Mouse (Mus musculus) myocyte (in vitro differentiated cells): ENCODE measurements at regions not wholly inside any gene's neighbourhood (a gene's known extent, or its start where the extent isn't known, plus 50 kb on each side); places are given as distances from the start of the nearest gene placed in this dataset.
A peak's percentile ranks its signal among the peaks of the same experiment; 100 is the strongest.

Experiments used
- H3K27me3 ChIP-seq: one replicate; pipeline ENCODE4 v1.6.1; 2011; ENCODE audit not compliant: control insufficient read depth, insufficient read depth, insufficient read length
- H3K36me3 ChIP-seq: one replicate; pipeline ENCODE4 v1.6.1; 2011; ENCODE audit not compliant: control insufficient read depth, insufficient read depth
- H3K4me2 ChIP-seq: one replicate; pipeline ENCODE4 v1.6.1; 2011; ENCODE audit warnings: low read depth, control low read depth
- H3K4me3 ChIP-seq: one replicate; pipeline ENCODE4 v1.5.1; 2011; ENCODE audit warnings: mild to moderate bottlenecking, control low read depth, moderate library complexity
- H3K79me2 ChIP-seq: one replicate; pipeline ENCODE4 v1.6.1; 2011; ENCODE audit not compliant: control insufficient read depth, insufficient read depth
- H3ac ChIP-seq: one replicate; pipeline ENCODE4 v1.6.1; 2011; ENCODE audit not compliant: control insufficient read depth, insufficient read length
- CEBPB ChIP-seq: IDR thresholded peaks from 2 replicates; pipeline ENCODE4 v1.6.1; 2011; ENCODE audit warnings: mild to moderate bottlenecking, moderate library complexity; ENCODE audit not compliant: poor library complexity, insufficient read depth, severe bottlenecking
- E2F4 ChIP-seq: IDR thresholded peaks from one replicate; pipeline ENCODE4 v1.6.1; 2011; ENCODE audit warnings: mild to moderate bottlenecking, control low read depth, moderate library complexity; ENCODE audit not compliant: insufficient read depth
- MAX ChIP-seq: IDR thresholded peaks from one replicate; pipeline ENCODE4 v1.6.1; 2011; ENCODE audit warnings: low read depth, mild to moderate bottlenecking, control low read depth
- MYOD1 ChIP-seq, 3 experiments: IDR thresholded peaks; one replicate each; pipeline ENCODE4 v1.6.1; 2011; ENCODE audit warnings: control low read depth in 2 of 3, low read depth in 2 of 3, mild to moderate bottlenecking in 2 of 3, moderate library complexity in 1 of 3; ENCODE audit not compliant: insufficient read length in 2 of 3, control insufficient read depth in 1 of 3
- MYOG ChIP-seq, 3 experiments: IDR thresholded peaks; one replicate each; pipeline ENCODE4 v1.6.1; 2011; ENCODE audit warnings: control low read depth in 2 of 3, low read depth in 2 of 3, mild to moderate bottlenecking in 2 of 3; ENCODE audit not compliant: insufficient read length in 2 of 3, control insufficient read depth in 1 of 3, insufficient read depth in 1 of 3
- POLR2A ChIP-seq: IDR thresholded peaks from one replicate; pipeline ENCODE4 v1.6.1; 2011; ENCODE audit warnings: low read depth, mild to moderate bottlenecking, control low read depth, moderate library complexity; ENCODE audit not compliant: insufficient read length
- POLR2AphosphoS2 ChIP-seq: IDR thresholded peaks from one replicate; pipeline ENCODE4 v1.6.1; 2011; ENCODE audit warnings: low read depth, control low read depth; ENCODE audit not compliant: insufficient read length
- REST ChIP-seq: IDR thresholded peaks from one replicate; pipeline ENCODE4 v1.6.1; 2011; ENCODE audit warnings: mild to moderate bottlenecking, control low read depth, moderate library complexity; ENCODE audit not compliant: insufficient read depth, insufficient read length
- SRF ChIP-seq: IDR thresholded peaks from one replicate; pipeline ENCODE4 v1.6.1; 2011; ENCODE audit warnings: low read depth; ENCODE audit not compliant: control insufficient read depth, insufficient read length
- TCF12 ChIP-seq: IDR thresholded peaks from one replicate; pipeline ENCODE4 v1.6.1; 2011; ENCODE audit warnings: mild to moderate bottlenecking, control low read depth; ENCODE audit not compliant: poor library complexity, insufficient read depth, severe bottlenecking
- TCF3 ChIP-seq: IDR thresholded peaks from one replicate; pipeline ENCODE4 v1.6.1; 2011; ENCODE audit warnings: low read depth, control low read depth; ENCODE audit not compliant: insufficient read length
- USF1 ChIP-seq: IDR thresholded peaks from one replicate; pipeline ENCODE4 v1.6.1; 2011; ENCODE audit warnings: low read depth, mild to moderate bottlenecking, control low read depth, moderate library complexity

DNA sequence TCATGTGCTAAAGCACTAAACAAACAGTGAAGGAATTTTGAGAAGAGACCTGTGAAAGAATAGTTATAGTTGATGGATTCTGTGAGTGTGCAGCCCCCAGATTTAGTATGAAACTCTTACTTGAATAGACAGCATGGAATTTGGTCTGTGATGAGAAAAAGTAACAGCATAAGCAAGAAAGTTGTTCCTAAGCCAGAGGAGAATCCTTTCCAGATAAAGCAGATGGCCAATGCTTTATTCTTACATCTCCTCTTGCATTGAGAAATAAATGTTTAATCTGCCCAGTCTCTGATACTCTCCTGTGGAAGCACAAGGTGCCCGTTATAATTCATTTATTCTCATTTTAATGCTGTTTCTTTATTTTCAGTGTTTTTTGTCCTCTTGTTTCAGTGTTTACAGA, 263.5 kb downstream of the Tecrl start:
- Histone ChIP-seq H3K4me2 (no peak overlapping the region), H3ac (no peak overlapping the region), H3K79me2 (no peaks in the 10 kb centered on the region), H3K27me3 (no peaks in the 10 kb centered on the region), H3K36me3 (no peaks in the 10 kb centered on the region), H3K4me3 (no peak overlapping the region)
- no peak for TF ChIP-seq USF1
- TF ChIP-seq CEBPB: no peak
- TF ChIP-seq E2F4: no peak

- Histone ChIP-seq H3ac (no peak overlapping the region), H3K4me3 (no peak overlapping the region), H3K79me2 (no peaks in the 10 kb centered on the region), H3K4me2 (peak overlapping the region; percentile 59), H3K27me3 (no peaks in the 10 kb centered on the region), H3K36me3 (no peaks in the 10 kb centered on the region)
- no peak for TF ChIP-seq MAX
- no peak for TF ChIP-seq POLR2A
- no peak for TF ChIP-seq SRF
- TF ChIP-seq CEBPB: peak; percentile 68
- TF ChIP-seq USF1: no peak
- TF ChIP-seq MYOD1 (IDR thresholded peaks at IDR 0.05; ENCODE audit: control insufficient read depth in 1 of 3, insufficient read length in 2 of 3, low read depth in 2 of 3): peak; percentile 32 to 90 (median 90)
- TF ChIP-seq TCF12: peak; percentile 78
- peak; percentile 16 for TF ChIP-seq TCF3
- no peak for TF ChIP-seq REST
- TF ChIP-seq MYOG (IDR thresholded peaks at IDR 0.05; ENCODE audit: control insufficient read depth in 1 of 3, insufficient read depth in 1 of 3, insufficient read length in 2 of 3, low read depth in 2 of 3): peak in 2 of 3 experiments; percentile 72 to 74
- TF ChIP-seq POLR2AphosphoS2: no peak
- TF ChIP-seq E2F4: no peak
Observed at GRCm38 (mm10) chr5:83054819-83055218, 300.2 kb downstream of the Tecrl start.

DNA sequence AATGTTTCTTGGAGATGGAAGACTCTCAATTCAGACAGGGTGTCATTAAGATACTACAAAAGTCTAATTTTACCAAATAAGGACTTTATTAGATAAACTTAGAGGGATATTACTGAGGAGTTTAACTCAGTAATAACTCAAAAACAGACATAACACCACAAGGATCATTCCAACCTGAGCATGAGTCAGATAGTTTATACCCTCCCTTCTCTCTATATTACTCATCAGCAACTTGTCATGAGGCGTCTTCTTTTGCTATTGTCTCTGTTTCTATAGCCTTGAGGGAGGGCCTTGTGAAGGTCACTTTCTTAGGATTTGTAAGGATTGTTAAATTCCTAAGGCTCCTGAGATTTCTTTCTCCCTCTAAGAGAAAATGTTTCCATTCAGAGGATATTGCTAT, 307.8 kb downstream of the Tecrl start:
- no peaks in the 10 kb centered on the region for H3K79me2 ChIP-seq
- no peaks in the 10 kb centered on the region for H3K27me3 ChIP-seq
- H3K4me2 ChIP-seq: no peak overlapping the region
- H3ac ChIP-seq: no peak overlapping the region
- no peak overlapping the region for H3K4me3 ChIP-seq
- TF ChIP-seq E2F4 (no peak), USF1 (no peak), REST (no peak), POLR2AphosphoS2 (no peak), TCF3 (no peak), MAX (no peak), TCF12 (no peak), POLR2A (no peak), CEBPB (no peak), SRF (no peak), MYOD1 (IDR thresholded peaks at IDR 0.05; ENCODE audit: control insufficient read depth in 1 of 3, insufficient read length in 2 of 3, low read depth in 2 of 3) (no peak), MYOG (IDR thresholded peaks at IDR 0.05; ENCODE audit: control insufficient read depth in 1 of 3, insufficient read depth in 1 of 3, insufficient read length in 2 of 3, low read depth in 2 of 3) (no peak)
- H3K36me3 ChIP-seq: no peaks in the 10 kb centered on the region

DNA sequence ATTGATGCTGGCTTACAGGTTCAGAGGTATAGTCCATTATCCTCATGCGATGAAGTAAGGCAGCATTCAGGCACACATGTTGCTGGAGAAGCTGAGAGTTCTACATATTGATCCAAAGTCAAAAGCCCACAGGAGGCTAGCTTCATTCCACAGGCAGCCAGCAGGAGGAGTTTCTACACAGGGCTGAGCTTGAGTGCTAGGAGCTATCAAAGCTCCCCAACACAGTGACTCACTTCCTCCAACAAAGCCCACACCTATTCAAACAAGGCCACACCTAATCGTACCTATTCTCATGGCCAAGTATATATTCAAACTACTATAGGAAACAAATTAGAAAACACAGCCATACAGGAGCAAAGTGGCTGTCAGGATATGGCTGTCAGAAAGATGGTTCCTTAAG, 325.3 kb downstream of the Tecrl start:
- Histone ChIP-seq H3ac (no peak overlapping the region), H3K79me2 (no peaks in the 10 kb centered on the region), H3K27me3 (no peaks in the 10 kb centered on the region), H3K36me3 (no peaks in the 10 kb centered on the region), H3K4me2 (no peak overlapping the region), H3K4me3 (no peak overlapping the region)
- TF ChIP-seq POLR2A (no peak), POLR2AphosphoS2 (no peak), CEBPB (no peak), USF1 (no peak), TCF3 (no peak)

DNA sequence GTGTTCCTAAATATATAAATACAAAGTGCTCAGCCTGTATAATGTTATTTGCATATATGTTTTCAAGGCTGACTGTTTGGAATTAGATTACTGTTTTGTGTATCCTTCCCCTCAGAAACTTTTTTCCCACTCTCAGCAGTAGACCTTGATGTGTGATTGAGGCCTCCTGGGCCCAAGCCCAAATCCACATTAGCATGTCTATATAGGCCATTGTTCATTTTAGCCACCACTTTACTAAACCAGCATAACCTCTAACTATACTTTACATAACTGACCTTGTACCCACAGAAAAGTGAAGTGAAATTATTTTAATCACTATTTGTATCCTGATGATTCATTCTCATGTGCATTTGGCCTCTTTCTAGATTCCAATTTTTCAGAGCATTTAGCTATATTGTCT, 349.0 kb downstream of the Tecrl start:
- Histone ChIP-seq H3K4me3 (no peak overlapping the region), H3K4me2 (no peak overlapping the region), H3K79me2 (no peaks in the 10 kb centered on the region), H3ac (no peak overlapping the region), H3K36me3 (no peaks in the 10 kb centered on the region), H3K27me3 (no peaks in the 10 kb centered on the region)
- TF ChIP-seq USF1: no peak
- TF ChIP-seq POLR2A: no peak
- TF ChIP-seq TCF3: no peak
- no peak for TF ChIP-seq POLR2AphosphoS2
- TF ChIP-seq TCF12: no peak
- no peak for TF ChIP-seq SRF

DNA sequence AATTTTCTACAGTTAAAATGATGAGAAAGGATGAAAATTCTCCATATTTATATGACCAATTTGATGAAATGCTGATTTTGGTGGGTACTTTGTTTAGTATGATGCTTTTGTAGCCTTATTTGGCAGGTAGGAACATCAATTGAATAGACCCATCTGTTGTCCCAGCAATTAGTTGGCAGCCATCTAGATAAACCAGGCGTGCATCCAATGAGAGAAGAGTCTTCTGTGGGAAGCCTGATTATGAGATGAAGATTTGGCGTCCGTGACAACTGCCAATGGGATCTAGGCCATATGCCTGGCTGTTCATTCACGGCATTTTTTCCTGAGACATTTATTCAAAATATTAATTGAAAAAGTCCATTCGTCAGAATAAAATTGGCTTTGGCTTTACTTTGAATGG, 365.9 kb downstream of the Tecrl start:
- Histone ChIP-seq H3K36me3 (no peaks in the 10 kb centered on the region), H3K79me2 (no peaks in the 10 kb centered on the region)
- TF ChIP-seq REST (no peak), E2F4 (no peak), CEBPB (no peak), MYOG (IDR thresholded peaks at IDR 0.05; ENCODE audit: control insufficient read depth in 1 of 3, insufficient read depth in 1 of 3, insufficient read length in 2 of 3, low read depth in 2 of 3) (no peak), POLR2AphosphoS2 (no peak), TCF12 (no peak), TCF3 (no peak), MAX (no peak)

More for the DNA sequence above, 365.9 kb downstream of the Tecrl start:
- no peak overlapping the region for H3ac ChIP-seq
- H3K27me3 ChIP-seq: no peaks in the 10 kb centered on the region
- no peak overlapping the region for H3K4me3 ChIP-seq
- H3K4me2 ChIP-seq: no peak overlapping the region
